Mouse (Mus musculus) layer of hippocampus, adult 2 months (tissue): Measurements from ENCODE around the gene Ncor2. TPM values are rescaled to one million over a fixed set of nuclear protein-coding genes. Genes with fewer than 3 reads are reported as not detected.
A peak's percentile ranks its signal among the peaks of the same experiment; 100 is the strongest.

ENCODE experiments used
- DNase-seq, 2 experiments: peaks; one replicate each; pipeline ENCODE4 v3.0.0; 2022; ENCODE audit warnings: low spot score in 2 of 2
- H3K27ac ChIP-seq: fragments of 200-600 bp; 2 replicates; pipeline ENCODE4 v1.8.1; 2022
- H3K4me3 ChIP-seq: fragments of 200-600 bp; 2 replicates; pipeline ENCODE4 v1.8.1; 2022; ENCODE audit warnings: mild to moderate bottlenecking
- CTCF ChIP-seq: fragments of 200-600 bp; conservative IDR thresholded peaks from 2 replicates; pipeline ENCODE4 v1.8.1; 2022; ENCODE audit warnings: antibody characterized with exemption, mild to moderate bottlenecking, moderate library complexity
- total RNA-seq, 2 experiments: library from RNA; stranded (reverse); gene quantifications; 2 replicates each; pipeline ENCODE4 v1.2.3; 2021

The Ncor2 gene
- total RNA-seq, 2 experiments from 2014 or later: 285 to 307 TPM

- no peak overlapping the region for H3K27ac ChIP-seq
- no peak for TF ChIP-seq CTCF
- no peak for DNase-seq
- no peak overlapping the region for H3K4me3 ChIP-seq
Observed at GRCm38 (mm10) chr5:125147124-125147523, 31.9 kb downstream of the Ncor2 start.

GRCm38 (mm10) chr5:125143114-125143872 lies 35.7 kb downstream of the Ncor2 start:
- H3K4me3 ChIP-seq: no peak overlapping the region
- no peak for TF ChIP-seq CTCF
- no peak for DNase-seq
- H3K27ac ChIP-seq: peak overlapping the region; percentile 96; the same call in 1 of the 2 replicates

- Histone ChIP-seq H3K27ac (peak overlapping the region; percentile 96), H3K4me3 (no peak overlapping the region)
- peak; percentile 37 for TF ChIP-seq CTCF
- DNase-seq: no peak
Observed at GRCm38 (mm10) chr5:125141916-125142315, 37.1 kb downstream of the Ncor2 start.

- Histone ChIP-seq H3K4me3 (peak overlapping the region; percentile 56), H3K27ac (peak overlapping the region; percentile 96)
- TF ChIP-seq CTCF: no peak
- peak in 1 of 2 experiments; percentile 63 for DNase-seq
Observed at GRCm38 (mm10) chr5:125141525-125141880, 37.5 kb downstream of the Ncor2 start.

GRCm38 (mm10) chr5:125140832-125141524 lies 38.0 kb downstream of the Ncor2 start:
- peak; percentile 99 for DNase-seq
- Histone ChIP-seq H3K4me3 (peak overlapping the region; percentile 56), H3K27ac (peak overlapping the region; percentile 96)
- no peak for TF ChIP-seq CTCF

GRCm38 (mm10) chr5:125140151-125140699 lies 38.8 kb downstream of the Ncor2 start:
- DNase-seq: peak; percentile 79 to 80
- H3K27ac ChIP-seq: peak overlapping the region; percentile 96
- TF ChIP-seq CTCF: no peak
- peak overlapping the region; percentile 56 for H3K4me3 ChIP-seq

- Histone ChIP-seq H3K4me3 (peak overlapping the region; percentile 56), H3K27ac (peak overlapping the region; percentile 96)
- DNase-seq: no peak
- no peak for TF ChIP-seq CTCF
Observed at GRCm38 (mm10) chr5:125139669-125140068, 39.4 kb downstream of the Ncor2 start.

- H3K27ac ChIP-seq: peak overlapping the region; percentile 96; the same call in 1 of the 2 replicates
- no peak for TF ChIP-seq CTCF
- H3K4me3 ChIP-seq: peak overlapping the region; percentile 17; the same call in 1 of the 2 replicates
- DNase-seq: no peak
Observed at GRCm38 (mm10) chr5:125138841-125139430, 40.1 kb downstream of the Ncor2 start.

- TF ChIP-seq CTCF: no peak
- DNase-seq: no peak
- Histone ChIP-seq H3K4me3 (no peak overlapping the region), H3K27ac (peak overlapping the region; percentile 96; the same call in 1 of the 2 replicates)
Observed at GRCm38 (mm10) chr5:125137672-125138285, 41.2 kb downstream of the Ncor2 start.

- no peak for TF ChIP-seq CTCF
- H3K27ac ChIP-seq: peak overlapping the region; percentile 69
- no peak overlapping the region for H3K4me3 ChIP-seq
- no peak for DNase-seq
Observed at GRCm38 (mm10) chr5:125136996-125137671, 41.9 kb downstream of the Ncor2 start.

- Histone ChIP-seq H3K4me3 (no peak overlapping the region), H3K27ac (peak overlapping the region; percentile 69)
- DNase-seq: no peak
- TF ChIP-seq CTCF: no peak
Observed at GRCm38 (mm10) chr5:125136296-125136995, 42.6 kb downstream of the Ncor2 start.
